Comparison of ENCODE assay signal across 8 mouse cellular contexts in the genomic region with DNA sequence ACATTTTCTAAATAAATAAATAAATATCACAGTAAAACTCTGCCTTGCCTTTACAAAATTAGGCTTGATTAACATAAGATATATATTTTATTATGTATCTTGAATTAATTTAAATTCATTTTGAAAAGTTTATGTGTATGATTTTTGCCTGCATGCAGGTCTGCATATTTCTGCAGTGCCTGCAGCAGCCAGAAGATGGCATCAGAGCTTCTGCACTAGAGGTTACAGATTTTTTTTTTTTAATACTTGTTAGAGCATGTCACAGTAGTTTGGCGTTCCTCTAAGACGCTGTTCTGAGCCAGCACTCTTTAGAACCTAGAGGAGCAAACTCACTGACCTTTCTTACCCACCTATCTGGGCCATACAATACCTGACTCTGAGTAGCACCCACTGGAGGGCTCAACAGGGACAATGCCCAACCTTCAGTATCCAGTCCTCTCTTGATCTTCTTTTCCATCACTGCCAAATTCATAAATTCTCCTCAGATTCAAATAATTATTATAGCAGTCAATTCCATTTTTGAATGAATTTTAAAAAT. TPM values are rescaled to one million over a fixed set of nuclear protein-coding genes. Genes with fewer than 3 reads are reported as not detected.
DNase-seq lines count a peak whose midpoint lies in the region; ATAC-seq lines count a peak whose summit lies in the region.

No protein-coding gene starts in this region.

- ATAC-seq in megakaryocyte, adult 5-6 weeks (ENCODE audit: poor library complexity, severe bottlenecking): 0 out of 2 replicates have a peak, but pooled peaks have one; percentile 51

- intact Hi-C loops in heart, postnatal 25 days (cut with DNase I): loop anchor here (1.0 to 5.0 kb wide), 3 partner anchors 86 to 1339 kb away; no protein-coding TSS in a partner anchor

- peak; percentile 6 to 49 for DNase-seq in heart, adult 18-20 months
- DNase-seq in heart, postnatal 25 days (ENCODE audit: low spot score): no peak
- DNase-seq in B cell, adult 2 months: peak; percentile 27 to 37
- peak; percentile 14 for DNase-seq in adrenal gland, adult 8-10 months
- peak; percentile 43 to 51 for DNase-seq in frontal cortex, postnatal 25 days (ENCODE audit: low spot score in 2 of 2)
- peak; percentile 51 to 85 for DNase-seq in kidney, postnatal 36 days
- DNase-seq in urinary bladder, postnatal 10 days (ENCODE audit: low spot score): peak; percentile 19

RNA-seq across cellular contexts. Expression of a gene that starts 8.7 kb away (rescaled TPM):
- under 1 TPM; 0.30 to 0.39 TPM for total RNA-seq in heart, adult 18-20 months (2021)
- under 1 TPM; 0.36 to 0.53 TPM for total RNA-seq in heart, postnatal 25 days (2021)
- total RNA-seq in adrenal gland, adult 8-10 months (2022): 1 to 10 TPM; 1.8 to 4.3 (median 2.7) TPM
- total RNA-seq in megakaryocyte, adult 5-6 weeks (2015): 0.25 TPM in 1 of 2 replicates, not detected in the other
- total RNA-seq in megakaryocyte, adult 5-6 weeks (2017): not detected in 2 replicates
